Mouse (Mus musculus) cerebellum, adult 2 months (tissue): Measurements from ENCODE around the gene Fabp2. TPM values are rescaled to one million over a fixed set of nuclear protein-coding genes. Genes with fewer than 3 reads are reported as not detected.
A peak's percentile ranks its signal among the peaks of the same experiment; 100 is the strongest.

Experiments
- DNase-seq, 2 experiments: peaks; one replicate each; pipeline ENCODE4 v3.0.0; 2021
- H3K27ac ChIP-seq: fragments of 200-500 bp; 2 replicates; pipeline ENCODE4 v1.5.1; 2012; ENCODE audit warnings: low read length, control low read depth, inconsistent platforms; ENCODE audit not compliant: insufficient read depth
- H3K27me3 ChIP-seq: fragments of 200-500 bp; 2 replicates; pipeline ENCODE4 v1.6.1; 2012; ENCODE audit warnings: inconsistent platforms, mild to moderate bottlenecking, low read length, moderate library complexity; ENCODE audit not compliant: control insufficient read depth, insufficient read depth
- H3K4me1 ChIP-seq: fragments of 200-500 bp; 2 replicates; pipeline ENCODE4 v1.6.1; 2011; ENCODE audit warnings: low read length; ENCODE audit not compliant: control insufficient read depth, insufficient read depth
- H3K4me3 ChIP-seq: fragments of 200-500 bp; replicated peaks from 2 replicates; pipeline ENCODE3; 2011; ENCODE audit warnings: mild to moderate bottlenecking, low read depth, low read length, control low read depth; ENCODE audit not compliant: insufficient read depth
- CTCF ChIP-seq: fragments of 200-500 bp; IDR thresholded peaks from 2 replicates; pipeline ENCODE4 v1.5.1; 2011; ENCODE audit warnings: low read depth, mild to moderate bottlenecking, control low read depth, low read length, moderate library complexity, borderline replicate concordance; ENCODE audit not compliant: insufficient read depth
- POLR2A ChIP-seq: fragments of 200-500 bp; IDR thresholded peaks from 2 replicates; pipeline ENCODE4 v1.6.1; 2011; ENCODE audit warnings: low read length, control low read depth, borderline replicate concordance; ENCODE audit not compliant: insufficient read depth
- WGBS: fragments of 180-500 bp; shearing (Covaris S2); methylation state at CpG from one replicate; pipeline ENCODE4 v1.1.7; 2018; 5-methylcytosine and 5-hydroxymethylcytosine counted together
- polyA plus RNA-seq: library from polyadenylated mRNA; depleted of rRNA; stranded (reverse); fragments of >200 nt; gene quantifications from 2 replicates; pipeline ENCODE4 v1.2.3, GENCODE M21; 2012

The Fabp2 gene
- polyA plus RNA-seq, 1 experiment: not detected

DNA sequence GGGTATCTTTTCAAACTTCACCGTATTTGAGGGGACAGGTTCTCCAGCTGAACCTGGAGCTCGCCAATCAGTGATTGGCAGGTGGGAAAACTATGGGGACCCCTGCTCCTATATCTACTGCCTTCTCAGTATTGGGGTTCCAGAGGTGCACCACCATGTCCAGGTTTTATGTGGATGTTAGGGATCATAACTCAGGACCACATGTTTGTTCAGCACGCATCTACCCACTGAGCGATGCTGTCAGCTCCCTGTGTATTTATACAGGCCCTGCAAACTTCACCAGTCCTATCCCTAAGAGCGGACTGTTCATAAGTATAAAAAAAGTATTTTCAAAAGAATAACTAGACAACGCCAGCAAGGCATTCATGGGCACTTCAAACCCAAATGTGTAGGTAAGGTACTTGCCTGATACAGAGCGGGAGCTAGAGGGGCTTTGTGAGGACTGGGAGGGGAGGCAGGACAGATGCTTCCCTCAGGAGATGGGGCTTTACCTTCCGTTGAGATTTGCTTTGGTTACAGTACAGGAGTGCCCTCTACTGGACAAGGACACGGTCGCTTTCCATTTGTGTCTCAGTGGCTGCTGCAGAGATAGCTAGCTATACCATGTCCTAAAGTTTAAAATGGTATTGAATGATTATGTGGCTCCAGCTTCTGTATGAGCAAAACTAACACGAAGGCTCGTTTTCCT lies 9.0 kb downstream of the Fabp2 start:
- no peaks in the 10 kb centered on the region for H3K27me3 ChIP-seq
- H3K4me1 ChIP-seq: no peaks in the 10 kb centered on the region
- no peak overlapping the region for H3K27ac ChIP-seq
- peak in 1 of 2 experiments; percentile 22 for DNase-seq
- 42% methylated on average over 12 of the region's 12 CpGs for WGBS
- TF ChIP-seq CTCF (peak; percentile 69), POLR2A (no peak)
- H3K4me3 ChIP-seq: no peak overlapping the region

DNA sequence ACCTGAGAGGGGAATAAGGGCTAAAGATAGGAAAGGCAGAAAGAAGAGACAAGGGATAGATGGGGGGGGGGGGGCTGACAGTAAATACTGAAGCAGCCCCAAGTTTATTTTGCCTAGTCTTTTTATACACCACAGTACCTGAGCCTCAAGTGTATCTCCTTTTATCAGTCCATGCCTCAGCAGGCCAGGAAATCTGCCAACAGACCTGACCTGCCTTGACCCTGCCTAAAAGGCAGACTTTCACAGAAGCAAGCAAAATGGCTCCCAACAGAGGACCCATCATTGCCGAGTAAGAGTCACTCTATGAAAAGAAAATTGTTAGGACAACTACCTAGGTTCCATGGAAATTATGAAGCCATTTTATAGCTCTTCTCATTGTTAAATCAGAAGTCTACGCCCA lies 13.0 kb downstream of the Fabp2 start:
- no peak overlapping the region for H3K4me3 ChIP-seq
- H3K4me1 ChIP-seq: no peaks in the 10 kb centered on the region
- WGBS: 73% methylated on average over 2 of the region's 2 CpGs
- DNase-seq: no peak
- no peak overlapping the region for H3K27ac ChIP-seq
- no peak for TF ChIP-seq POLR2A
- no peaks in the 10 kb centered on the region for H3K27me3 ChIP-seq

DNA sequence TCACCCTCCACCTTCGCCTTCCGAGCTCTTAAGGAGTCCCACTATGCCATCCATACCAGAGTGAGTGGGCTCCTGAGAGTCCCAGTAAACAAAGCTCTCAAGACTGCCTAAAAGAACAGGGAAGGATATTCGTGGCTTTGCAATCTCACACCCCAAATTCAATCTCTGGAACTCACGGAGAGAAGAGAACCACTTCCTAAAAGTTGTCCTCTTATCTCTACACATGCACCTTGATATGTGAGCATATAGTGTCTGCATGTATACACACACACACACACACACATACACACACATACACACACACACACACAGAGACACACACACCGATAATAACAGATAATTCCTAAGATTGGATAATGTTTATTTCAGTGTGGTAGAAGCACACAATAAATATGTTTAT lies 20.6 kb downstream of the Fabp2 start:
- Histone ChIP-seq H3K27ac (no peak overlapping the region), H3K27me3 (no peaks in the 10 kb centered on the region), H3K4me3 (no peak overlapping the region), H3K4me1 (no peaks in the 10 kb centered on the region)
- no peak for DNase-seq
- TF ChIP-seq POLR2A (no peak), CTCF (no peak)
- 83% methylated on average over 5 of the region's 5 CpGs for WGBS

DNA sequence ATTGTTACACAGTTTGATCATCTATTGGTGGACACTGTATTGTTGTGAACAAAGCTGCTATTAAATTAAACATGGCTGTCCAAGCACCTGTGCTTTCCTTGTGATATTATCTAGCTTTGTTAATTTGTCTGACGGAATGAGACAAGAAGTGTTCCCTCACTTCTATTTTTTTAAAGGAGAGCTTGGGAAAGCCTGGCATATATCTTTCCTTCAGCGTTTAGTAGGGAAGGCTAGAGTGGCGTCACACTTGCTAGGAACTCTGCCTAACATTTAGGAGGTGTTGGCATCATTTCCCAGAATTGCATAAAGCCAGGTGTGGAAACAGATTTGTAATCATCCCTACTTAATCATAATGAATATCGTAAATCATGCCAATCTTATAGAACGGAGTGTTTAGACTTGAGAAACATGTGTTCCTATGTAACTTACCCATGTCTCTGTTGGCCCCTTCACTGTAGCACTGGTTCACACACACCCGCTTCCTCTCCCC lies 21.4 kb downstream of the Fabp2 start:
- Histone ChIP-seq H3K27me3 (no peaks in the 10 kb centered on the region), H3K27ac (no peak overlapping the region), H3K4me3 (no peak overlapping the region), H3K4me1 (no peaks in the 10 kb centered on the region)
- TF ChIP-seq CTCF (no peak), POLR2A (no peak)
- 86% methylated on average over 6 of the region's 6 CpGs for WGBS
- no peak for DNase-seq

DNA sequence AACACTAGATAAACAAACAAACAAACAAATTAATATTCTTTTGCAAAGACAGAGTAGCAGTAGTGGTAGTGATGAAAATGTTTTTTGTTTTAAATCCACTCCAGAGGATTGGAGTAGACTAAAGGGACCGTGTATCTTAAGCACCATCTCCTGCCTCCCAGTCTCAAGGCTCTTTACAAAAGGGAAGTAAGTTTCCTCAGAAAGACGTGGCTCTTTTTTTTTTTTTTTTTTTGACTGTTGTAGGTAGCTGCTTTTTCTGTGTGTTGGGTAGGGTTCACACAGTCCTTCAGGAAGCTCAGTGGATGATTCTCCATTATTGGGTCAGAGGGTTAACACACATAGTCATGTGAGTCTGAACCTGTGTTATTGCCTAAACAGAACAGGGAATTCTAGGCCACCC lies 23.8 kb downstream of the Fabp2 start:
- DNase-seq: no peak
- WGBS: 64% methylated on average over 2 of the region's 2 CpGs
- TF ChIP-seq POLR2A (no peak), CTCF (no peak)
- no peaks in the 10 kb centered on the region for H3K27me3 ChIP-seq
- H3K4me1 ChIP-seq: no peaks in the 10 kb centered on the region
- no peak overlapping the region for H3K4me3 ChIP-seq
- H3K27ac ChIP-seq: no peak overlapping the region

DNA sequence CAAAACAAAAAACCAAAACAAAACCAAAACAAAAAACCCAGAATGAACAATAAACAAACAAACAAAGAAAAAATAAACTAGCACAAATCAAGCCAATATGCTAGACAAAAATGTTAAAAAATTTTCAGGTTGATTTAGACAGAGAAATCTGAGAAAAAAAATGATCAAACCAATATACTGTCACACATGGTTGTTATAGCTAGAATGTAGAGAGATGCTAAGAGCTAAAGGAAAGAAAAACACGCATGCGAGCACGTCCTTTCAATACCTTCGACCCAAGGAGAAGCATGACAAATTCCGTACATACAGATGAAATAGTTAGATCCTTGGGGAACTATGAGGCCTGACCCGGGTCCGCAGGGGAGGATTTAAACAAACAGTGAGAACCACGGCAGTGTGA lies 24.4 kb downstream of the Fabp2 start, which contains the start of gene Gm10959:
Gm10959 (minus strand) TSS at position 101 of the 400 bp plus-strand sequence.
- no peak within 1 kb of the TSS for H3K27ac ChIP-seq
- H3K4me1 ChIP-seq: no peaks in the 10 kb centered on the region
- H3K4me3 ChIP-seq: no peak within 1 kb of the TSS
- no peak for DNase-seq
- TF ChIP-seq POLR2A: no peak
- no peak for TF ChIP-seq CTCF
- no peaks in the 10 kb centered on the region for H3K27me3 ChIP-seq
- WGBS: 77% methylated on average over 8 of the region's 8 CpGs

DNA sequence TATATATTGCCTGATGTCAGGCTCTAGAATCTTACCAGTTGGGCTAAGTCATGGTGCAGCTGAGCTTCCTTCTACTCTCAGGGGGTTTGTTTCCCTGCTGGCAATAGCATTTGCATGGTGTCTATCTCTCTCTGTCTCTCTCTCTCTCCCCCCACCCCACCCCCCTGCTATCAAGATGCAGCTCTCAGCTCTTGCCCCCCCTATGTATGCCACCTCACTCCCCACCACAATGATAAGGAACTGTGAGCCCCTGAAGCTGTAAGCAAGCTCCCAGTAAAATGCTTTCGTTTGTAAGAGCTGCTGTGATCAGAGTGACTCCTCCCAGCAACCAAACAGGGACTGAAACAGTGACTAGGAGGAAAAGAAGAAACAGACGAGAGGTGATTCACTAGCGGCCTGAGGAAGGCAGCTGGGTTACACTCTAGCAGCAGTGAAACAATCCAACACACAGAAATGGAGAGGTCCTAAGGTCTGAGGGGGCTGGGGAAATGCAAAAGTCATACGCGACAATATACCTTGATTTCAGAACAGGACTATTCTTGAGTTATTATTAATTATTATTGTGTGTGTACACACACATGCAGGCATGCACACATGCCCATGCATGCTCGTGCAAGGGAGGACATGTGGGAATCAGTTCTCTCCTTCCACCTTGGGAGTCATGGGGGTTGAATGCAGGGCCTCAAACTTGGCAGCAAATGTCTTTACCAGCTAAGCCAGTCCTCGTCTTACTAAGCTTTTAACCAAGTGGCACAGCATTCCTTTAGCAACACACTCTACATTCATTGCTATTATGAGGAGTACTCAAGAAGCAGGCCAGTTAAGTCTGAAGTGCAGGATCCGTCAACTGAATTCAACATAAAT lies 25.9 kb downstream of the Fabp2 start:
- Histone ChIP-seq H3K4me3 (no peak overlapping the region), H3K27me3 (no peaks in the 10 kb centered on the region), H3K27ac (no peak overlapping the region), H3K4me1 (no peaks in the 10 kb centered on the region)
- TF ChIP-seq CTCF: no peak
- no peak for TF ChIP-seq POLR2A
- DNase-seq: no peak
- WGBS: 57% methylated on average over 8 of the region's 8 CpGs
